Mouse (Mus musculus): Measurements from ENCODE around the gene Pik3r2. TPM values are rescaled to one million over a fixed set of nuclear protein-coding genes. Genes with fewer than 3 reads are reported as not detected.

Gene Pik3r2
- polyA plus RNA-seq, 1 experiment = 130 TPM

DNA sequence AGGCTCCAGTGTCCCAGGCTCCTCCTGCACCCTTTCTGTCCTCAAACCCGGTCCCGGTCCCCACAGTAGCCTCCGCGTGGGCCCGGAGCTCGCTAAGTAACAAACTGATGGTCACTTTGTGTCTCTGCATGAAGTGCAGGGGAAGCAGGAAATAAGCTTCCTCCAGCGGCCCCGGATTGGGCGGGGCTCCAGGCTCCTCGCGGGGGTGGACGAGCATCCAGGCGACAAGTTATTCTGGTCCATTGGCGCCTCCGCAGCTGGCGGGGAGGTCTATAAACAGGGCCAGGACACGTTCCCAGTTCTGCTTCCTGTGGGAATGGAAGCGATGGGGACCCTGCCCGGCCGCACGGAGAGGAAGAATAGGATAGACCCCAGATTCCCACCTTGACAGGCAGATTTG, 23.4 kb downstream of the Pik3r2 start:
- Histone ChIP-seq H3K79me2 (ENCODE audit: control insufficient read depth, insufficient read depth) (no peaks in the 10 kb centered on the region), H3ac (ENCODE audit: control insufficient read depth, insufficient read length) (no peak overlapping the region), H3K36me3 (ENCODE audit: control insufficient read depth, insufficient read depth) (no peaks in the 10 kb centered on the region), H3K4me3 (peak overlapping the region; percentile 6), H3K4me2 (ENCODE audit: low read depth) (peak overlapping the region; percentile 87), H3K27me3 (ENCODE audit: control insufficient read depth, insufficient read depth, insufficient read length) (no peaks in the 10 kb centered on the region)
- TF ChIP-seq CEBPB (IDR thresholded peaks at IDR 0.05; ENCODE audit: insufficient read depth, poor library complexity, severe bottlenecking) (no peak), TCF3 (IDR thresholded peaks at IDR 0.05; ENCODE audit: insufficient read length, low read depth) (no peak), POLR2AphosphoS2 (IDR thresholded peaks at IDR 0.05; ENCODE audit: insufficient read length, low read depth) (peak; percentile 19), TCF12 (IDR thresholded peaks at IDR 0.05; ENCODE audit: insufficient read depth, poor library complexity, severe bottlenecking) (no peak), MYOD1 (IDR thresholded peaks at IDR 0.05; ENCODE audit: control insufficient read depth in 1 of 3, insufficient read length in 2 of 3, low read depth in 2 of 3) (peak in 1 of 3 experiments; percentile 41), MYOG (IDR thresholded peaks at IDR 0.05; ENCODE audit: control insufficient read depth in 1 of 3, insufficient read depth in 1 of 3, insufficient read length in 2 of 3, low read depth in 2 of 3) (peak in 1 of 3 experiments; percentile 49), MAX (IDR thresholded peaks at IDR 0.05; ENCODE audit: low read depth) (no peak), REST (IDR thresholded peaks at IDR 0.05; ENCODE audit: insufficient read depth, insufficient read length) (no peak), POLR2A (IDR thresholded peaks at IDR 0.05; ENCODE audit: insufficient read length, low read depth) (peak; percentile 40)

GRCm38 (mm10) chr8:70752000-70752764, 24.3 kb downstream of the Pik3r2 start:
- H3K4me2 ChIP-seq (ENCODE audit: low read depth) = peak overlapping the region; percentile 87
- H3K36me3 ChIP-seq (ENCODE audit: control insufficient read depth, insufficient read depth) = no peaks in the 10 kb centered on the region
- peaks cover 6% of the 10 kb centered on the region for H3K27me3 ChIP-seq (ENCODE audit: control insufficient read depth, insufficient read depth, insufficient read length)
- peak overlapping the region; percentile 6 for H3K4me3 ChIP-seq
- no peaks in the 10 kb centered on the region for H3K79me2 ChIP-seq (ENCODE audit: control insufficient read depth, insufficient read depth)
- TF ChIP-seq MYOG (IDR thresholded peaks at IDR 0.05; ENCODE audit: control insufficient read depth in 1 of 3, insufficient read depth in 1 of 3, insufficient read length in 2 of 3, low read depth in 2 of 3) (no peak), SRF (IDR thresholded peaks at IDR 0.05; ENCODE audit: control insufficient read depth, insufficient read length, low read depth) (no peak), TCF12 (IDR thresholded peaks at IDR 0.05; ENCODE audit: insufficient read depth, poor library complexity, severe bottlenecking) (no peak), POLR2A (IDR thresholded peaks at IDR 0.05; ENCODE audit: insufficient read length, low read depth) (no peak), TCF3 (IDR thresholded peaks at IDR 0.05; ENCODE audit: insufficient read length, low read depth) (no peak), MAX (IDR thresholded peaks at IDR 0.05; ENCODE audit: low read depth) (no peak), E2F4 (IDR thresholded peaks at IDR 0.05; ENCODE audit: insufficient read depth) (no peak), MYOD1 (IDR thresholded peaks at IDR 0.05; ENCODE audit: control insufficient read depth in 1 of 3, insufficient read length in 2 of 3, low read depth in 2 of 3) (no peak), REST (IDR thresholded peaks at IDR 0.05; ENCODE audit: insufficient read depth, insufficient read length) (no peak), USF1 (IDR thresholded peaks at IDR 0.05; ENCODE audit: low read depth) (no peak), CEBPB (IDR thresholded peaks at IDR 0.05; ENCODE audit: insufficient read depth, poor library complexity, severe bottlenecking) (no peak), POLR2AphosphoS2 (IDR thresholded peaks at IDR 0.05; ENCODE audit: insufficient read length, low read depth) (no peak)
- H3ac ChIP-seq (ENCODE audit: control insufficient read depth, insufficient read length) = no peak overlapping the region

GRCm38 (mm10) chr8:70750128-70750680, 26.3 kb downstream of the Pik3r2 start:
- Histone ChIP-seq H3K79me2 (ENCODE audit: control insufficient read depth, insufficient read depth) (no peaks in the 10 kb centered on the region), H3K36me3 (ENCODE audit: control insufficient read depth, insufficient read depth) (no peaks in the 10 kb centered on the region), H3K4me3 (no peak overlapping the region), H3K27me3 (ENCODE audit: control insufficient read depth, insufficient read depth, insufficient read length) (peaks cover 20% of the 10 kb centered on the region), H3ac (ENCODE audit: control insufficient read depth, insufficient read length) (no peak overlapping the region), H3K4me2 (ENCODE audit: low read depth) (no peak overlapping the region)
- no peak for TF ChIP-seq TCF12 (IDR thresholded peaks at IDR 0.05; ENCODE audit: insufficient read depth, poor library complexity, severe bottlenecking)
- TF ChIP-seq USF1 (IDR thresholded peaks at IDR 0.05; ENCODE audit: low read depth) = no peak
- TF ChIP-seq CEBPB (IDR thresholded peaks at IDR 0.05; ENCODE audit: insufficient read depth, poor library complexity, severe bottlenecking) = no peak
- no peak for TF ChIP-seq MYOG (IDR thresholded peaks at IDR 0.05; ENCODE audit: control insufficient read depth in 1 of 3, insufficient read depth in 1 of 3, insufficient read length in 2 of 3, low read depth in 2 of 3)
- no peak for TF ChIP-seq MAX (IDR thresholded peaks at IDR 0.05; ENCODE audit: low read depth)
- TF ChIP-seq REST (IDR thresholded peaks at IDR 0.05; ENCODE audit: insufficient read depth, insufficient read length) = no peak
- TF ChIP-seq E2F4 (IDR thresholded peaks at IDR 0.05; ENCODE audit: insufficient read depth) = no peak
- no peak for TF ChIP-seq POLR2AphosphoS2 (IDR thresholded peaks at IDR 0.05; ENCODE audit: insufficient read length, low read depth)
- TF ChIP-seq SRF (IDR thresholded peaks at IDR 0.05; ENCODE audit: control insufficient read depth, insufficient read length, low read depth) = no peak
- no peak for TF ChIP-seq TCF3 (IDR thresholded peaks at IDR 0.05; ENCODE audit: insufficient read length, low read depth)
- no peak for TF ChIP-seq MYOD1 (IDR thresholded peaks at IDR 0.05; ENCODE audit: control insufficient read depth in 1 of 3, insufficient read length in 2 of 3, low read depth in 2 of 3)
- no peak for TF ChIP-seq POLR2A (IDR thresholded peaks at IDR 0.05; ENCODE audit: insufficient read length, low read depth)

DNA sequence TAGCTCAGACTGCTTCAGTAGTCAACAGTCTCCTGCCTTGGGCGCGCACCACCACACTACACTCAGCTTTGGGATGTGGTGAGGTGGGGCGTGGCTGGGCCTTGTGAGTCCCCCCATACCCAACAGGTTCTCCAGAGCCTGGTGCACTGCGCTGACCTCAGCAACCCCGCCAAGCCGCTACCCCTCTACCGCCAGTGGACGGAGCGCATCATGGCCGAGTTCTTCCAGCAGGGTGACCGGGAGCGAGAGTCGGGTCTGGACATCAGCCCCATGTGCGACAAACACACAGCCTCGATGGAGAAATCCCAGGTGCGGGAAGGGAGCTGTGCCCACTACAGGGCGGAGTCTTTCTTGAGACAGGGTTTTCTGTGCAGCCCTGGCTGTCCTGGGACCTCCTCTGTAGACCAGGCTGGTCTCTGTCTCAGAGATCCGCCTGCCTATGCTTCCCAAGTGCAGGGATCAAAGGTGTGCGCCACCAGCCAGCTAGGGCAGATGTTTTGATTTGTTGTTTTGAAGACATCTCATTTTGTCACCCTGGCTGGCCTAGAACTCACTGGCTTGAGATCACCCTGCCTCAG, 27.3 kb downstream of the Pik3r2 start:
- H3K4me3 ChIP-seq = no peak overlapping the region
- no peaks in the 10 kb centered on the region for H3K79me2 ChIP-seq (ENCODE audit: control insufficient read depth, insufficient read depth)
- peaks cover 23% of the 10 kb centered on the region for H3K27me3 ChIP-seq (ENCODE audit: control insufficient read depth, insufficient read depth, insufficient read length)
- no peak overlapping the region for H3ac ChIP-seq (ENCODE audit: control insufficient read depth, insufficient read length)
- H3K4me2 ChIP-seq (ENCODE audit: low read depth) = no peak overlapping the region
- no peak for TF ChIP-seq REST (IDR thresholded peaks at IDR 0.05; ENCODE audit: insufficient read depth, insufficient read length)
- TF ChIP-seq MAX (IDR thresholded peaks at IDR 0.05; ENCODE audit: low read depth) = no peak
- TF ChIP-seq USF1 (IDR thresholded peaks at IDR 0.05; ENCODE audit: low read depth) = no peak
- TF ChIP-seq MYOD1 (IDR thresholded peaks at IDR 0.05; ENCODE audit: control insufficient read depth in 1 of 3, insufficient read length in 2 of 3, low read depth in 2 of 3) = no peak
- no peak for TF ChIP-seq TCF12 (IDR thresholded peaks at IDR 0.05; ENCODE audit: insufficient read depth, poor library complexity, severe bottlenecking)
- no peak for TF ChIP-seq POLR2A (IDR thresholded peaks at IDR 0.05; ENCODE audit: insufficient read length, low read depth)
- TF ChIP-seq CEBPB (IDR thresholded peaks at IDR 0.05; ENCODE audit: insufficient read depth, poor library complexity, severe bottlenecking) = no peak
- TF ChIP-seq POLR2AphosphoS2 (IDR thresholded peaks at IDR 0.05; ENCODE audit: insufficient read length, low read depth) = no peak
- no peak for TF ChIP-seq MYOG (IDR thresholded peaks at IDR 0.05; ENCODE audit: control insufficient read depth in 1 of 3, insufficient read depth in 1 of 3, insufficient read length in 2 of 3, low read depth in 2 of 3)
- TF ChIP-seq SRF (IDR thresholded peaks at IDR 0.05; ENCODE audit: control insufficient read depth, insufficient read length, low read depth) = no peak
- TF ChIP-seq TCF3 (IDR thresholded peaks at IDR 0.05; ENCODE audit: insufficient read length, low read depth) = no peak
- no peak for TF ChIP-seq E2F4 (IDR thresholded peaks at IDR 0.05; ENCODE audit: insufficient read depth)
- no peaks in the 10 kb centered on the region for H3K36me3 ChIP-seq (ENCODE audit: control insufficient read depth, insufficient read depth)
